Mouse (Mus musculus) testis, adult 2 months (tissue): ENCODE data around the gene Dntt. TPM values are rescaled to one million over a fixed set of nuclear protein-coding genes. Genes with fewer than 3 reads are reported as not detected.

Source experiments
- H3K27ac ChIP-seq: fragments of 200-500 bp; 2 replicates; pipeline ENCODE4 v1.5.1; 2012; ENCODE audit warnings: low read depth, low read length; ENCODE audit not compliant: control insufficient read depth, insufficient read depth
- H3K27me3 ChIP-seq: fragments of 200-500 bp; 2 replicates; pipeline ENCODE4 v1.6.1; 2012; ENCODE audit warnings: mild to moderate bottlenecking, low read length, moderate library complexity; ENCODE audit not compliant: control insufficient read depth, insufficient read depth
- H3K36me3 ChIP-seq: fragments of 200-500 bp; 2 replicates; pipeline ENCODE4 v1.6.1; 2012; ENCODE audit warnings: mild to moderate bottlenecking, low read length; ENCODE audit not compliant: control insufficient read depth, insufficient read depth
- H3K4me1 ChIP-seq: fragments of 200-500 bp; 2 replicates; pipeline ENCODE4 v1.6.1; 2012; ENCODE audit warnings: low read length; ENCODE audit not compliant: control insufficient read depth, insufficient read depth
- H3K4me3 ChIP-seq: fragments of 200-500 bp; 2 replicates; pipeline ENCODE4 v1.5.1; 2012; ENCODE audit warnings: low read depth, mild to moderate bottlenecking, low read length, moderate library complexity, mixed read lengths; ENCODE audit not compliant: control insufficient read depth
- CTCF ChIP-seq: fragments of 200-500 bp; IDR thresholded peaks from 2 replicates; pipeline ENCODE4 v1.5.1; 2012; ENCODE audit warnings: low read depth, mild to moderate bottlenecking, inconsistent platforms, low read length, moderate library complexity; ENCODE audit not compliant: control insufficient read depth, insufficient read depth, insufficient replicate concordance
- POLR2A ChIP-seq: fragments of 200-500 bp; IDR thresholded peaks from 2 replicates; pipeline ENCODE4 v1.6.1; 2012; ENCODE audit warnings: low read depth, mild to moderate bottlenecking, inconsistent platforms, low read length, moderate library complexity; ENCODE audit not compliant: control insufficient read depth
- polyA plus RNA-seq: library from polyadenylated mRNA; depleted of rRNA; stranded (reverse); fragments of >200 nt; gene quantifications from 2 replicates; pipeline ENCODE4 v1.2.3, GENCODE M21; 2012

Dntt gene
- polyA plus RNA-seq, 1 experiment = 0.25 TPM

DNA sequence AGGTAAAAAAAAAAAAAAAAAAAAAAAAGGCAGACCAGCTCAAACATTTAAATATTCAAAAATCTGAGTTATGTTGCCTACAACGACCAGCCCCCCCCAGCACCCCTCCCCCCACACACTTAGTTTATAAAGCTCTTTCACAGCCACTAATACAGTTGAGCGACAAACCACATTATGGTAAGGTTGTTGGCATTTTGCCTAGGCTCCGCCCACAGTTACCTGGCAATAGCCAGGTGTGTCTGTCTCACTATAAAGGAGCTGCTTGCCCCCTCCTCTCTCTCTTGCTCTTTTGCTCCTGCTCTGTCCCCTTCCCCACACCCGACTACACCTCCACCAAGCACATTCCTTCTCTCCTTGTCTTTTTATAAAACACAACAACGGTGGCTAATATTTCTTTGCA, 17.4 kb upstream of the Dntt start:
- Histone ChIP-seq H3K36me3 (no peaks in the 10 kb centered on the region), H3K27me3 (no peaks in the 10 kb centered on the region), H3K4me1 (no peaks in the 10 kb centered on the region), H3K27ac (no peak overlapping the region), H3K4me3 (no peak overlapping the region)
- TF ChIP-seq CTCF (no peak), POLR2A (no peak)

DNA sequence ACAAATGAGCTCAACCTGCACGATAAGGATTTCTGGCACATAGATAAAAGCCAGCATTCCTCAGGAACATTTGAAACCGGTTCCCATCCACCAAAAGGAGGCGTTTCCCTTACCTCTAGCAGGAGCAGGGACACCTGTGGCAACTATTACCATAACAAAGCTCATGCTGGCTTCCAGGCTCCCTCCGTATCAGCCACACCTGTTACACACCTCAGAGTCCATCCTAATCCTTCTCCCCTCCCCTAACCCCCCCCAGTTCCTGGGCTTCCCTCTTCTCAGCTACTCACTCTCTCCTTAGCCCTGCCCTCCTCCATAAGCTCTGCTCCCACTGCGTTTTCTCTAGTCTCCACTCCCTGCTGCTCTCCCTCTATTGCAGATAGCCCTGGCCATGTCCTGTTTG, 15.5 kb upstream of the Dntt start:
- H3K4me3 ChIP-seq = no peak overlapping the region
- H3K4me1 ChIP-seq = no peaks in the 10 kb centered on the region
- no peaks in the 10 kb centered on the region for H3K36me3 ChIP-seq
- TF ChIP-seq CTCF (no peak), POLR2A (no peak)
- H3K27me3 ChIP-seq = no peaks in the 10 kb centered on the region
- no peak overlapping the region for H3K27ac ChIP-seq

DNA sequence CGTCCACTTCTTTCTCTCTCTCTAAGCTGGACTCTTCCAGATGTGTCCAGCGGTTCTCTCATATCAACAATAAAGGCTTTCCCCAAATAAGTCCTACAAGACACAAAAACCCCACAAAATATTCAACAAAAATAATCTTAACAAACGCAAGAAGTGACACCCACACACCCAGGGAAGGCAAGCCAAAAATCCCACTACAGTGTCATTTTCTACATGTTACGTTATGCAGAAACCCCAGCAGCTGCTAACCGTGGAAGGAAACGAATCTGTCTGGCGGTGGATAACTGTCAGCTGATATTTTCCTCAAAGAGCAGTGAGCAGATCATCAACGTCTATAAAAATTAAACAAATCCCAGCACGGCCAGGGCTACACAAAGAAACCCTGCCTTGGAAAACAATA, 15.1 kb upstream of the Dntt start:
- Histone ChIP-seq H3K4me1 (no peaks in the 10 kb centered on the region), H3K36me3 (no peaks in the 10 kb centered on the region), H3K4me3 (no peak overlapping the region), H3K27me3 (no peaks in the 10 kb centered on the region), H3K27ac (no peak overlapping the region)
- TF ChIP-seq CTCF = no peak

DNA sequence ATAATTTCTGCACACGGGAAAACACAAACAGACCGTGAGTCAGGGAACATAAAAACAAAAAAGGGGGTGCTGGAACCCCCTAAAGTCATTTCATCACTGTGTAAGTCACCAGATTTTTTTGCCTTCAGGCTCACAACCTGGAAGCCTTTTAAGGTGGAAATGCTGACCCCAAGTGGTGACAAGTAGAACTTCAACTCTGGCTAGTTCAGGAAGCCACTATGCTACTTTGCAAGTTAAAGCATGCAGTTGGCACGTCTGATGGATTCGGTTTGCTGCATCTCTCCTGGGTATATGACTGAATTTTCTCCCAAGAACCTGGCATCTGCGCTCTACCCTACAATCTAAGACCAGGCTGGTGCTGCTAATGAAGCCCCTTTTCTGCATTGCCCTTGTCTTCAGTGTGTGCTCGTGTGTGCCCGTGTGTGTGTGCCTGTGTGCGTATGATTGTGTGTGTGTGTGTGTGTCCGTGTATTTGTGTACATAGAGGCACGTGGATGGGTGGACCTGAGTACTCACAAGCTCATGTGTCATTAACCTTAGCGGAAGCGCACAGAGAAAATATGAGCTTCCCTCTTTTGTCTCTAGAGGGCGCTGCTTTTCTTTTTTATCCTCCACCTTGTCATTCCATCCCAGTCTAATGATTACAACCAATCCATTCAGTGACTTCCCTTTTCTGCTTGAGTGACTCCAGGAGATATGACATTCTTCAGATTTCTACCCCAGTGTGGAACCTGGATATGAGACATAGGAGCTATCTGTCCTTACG, 12.9 kb upstream of the Dntt start:
- H3K4me3 ChIP-seq = no peak overlapping the region
- peak; percentile 53; the same call in 1 of the 2 replicates for TF ChIP-seq CTCF
- TF ChIP-seq POLR2A = no peak
- H3K27ac ChIP-seq = no peak overlapping the region
- H3K36me3 ChIP-seq = no peaks in the 10 kb centered on the region
- H3K27me3 ChIP-seq = no peaks in the 10 kb centered on the region
- no peaks in the 10 kb centered on the region for H3K4me1 ChIP-seq

DNA sequence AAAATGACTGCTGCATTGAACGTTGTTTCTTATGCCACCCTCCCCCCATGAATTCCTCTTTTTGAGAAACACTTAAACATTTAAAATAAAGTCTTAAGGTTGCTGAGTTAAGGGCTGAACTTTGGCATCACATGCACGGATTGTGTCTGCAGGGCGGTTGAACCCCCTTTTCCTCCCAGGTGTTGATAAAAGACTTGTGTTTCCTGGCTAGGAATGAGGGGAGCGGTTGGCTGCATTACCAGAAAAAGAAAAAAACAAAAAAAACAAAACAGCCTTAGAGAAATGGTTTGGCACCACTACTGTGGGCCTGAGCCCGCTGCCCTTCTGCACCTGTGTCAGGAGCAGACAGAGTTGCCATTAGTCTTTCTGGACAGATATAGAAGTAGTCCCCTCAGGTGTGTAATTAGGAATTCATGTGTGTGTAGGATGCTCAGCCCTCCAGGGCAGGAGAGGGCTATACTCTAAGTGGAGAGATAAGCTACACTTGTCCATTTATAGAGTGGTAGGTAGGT, 9.9 kb upstream of the Dntt start:
- Histone ChIP-seq H3K4me3 (no peak overlapping the region), H3K36me3 (no peaks in the 10 kb centered on the region), H3K27me3 (no peaks in the 10 kb centered on the region), H3K4me1 (no peaks in the 10 kb centered on the region), H3K27ac (no peak overlapping the region)
- TF ChIP-seq CTCF (no peak), POLR2A (no peak)

DNA sequence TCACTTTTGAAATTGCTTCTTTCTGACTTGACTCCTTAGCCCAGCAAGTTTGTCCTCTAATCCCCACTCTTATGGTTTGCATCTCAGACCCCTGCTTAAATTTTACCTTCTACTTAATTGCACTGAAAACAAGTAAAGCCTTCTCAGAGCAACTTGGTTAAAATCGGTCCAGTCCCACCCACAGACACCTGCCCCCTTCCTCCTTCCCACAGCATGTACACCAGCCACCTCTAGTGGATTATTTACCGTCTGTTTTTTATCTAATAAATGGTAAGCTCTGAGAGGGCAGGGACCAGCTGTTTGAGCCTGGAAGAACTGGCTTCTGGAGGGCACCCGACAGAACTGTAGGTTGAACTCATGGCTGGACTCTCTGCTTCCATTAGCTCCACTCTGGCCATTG, 8.5 kb upstream of the Dntt start:
- Histone ChIP-seq H3K4me1 (no peaks in the 10 kb centered on the region), H3K4me3 (no peak overlapping the region), H3K36me3 (no peaks in the 10 kb centered on the region), H3K27ac (no peak overlapping the region), H3K27me3 (no peaks in the 10 kb centered on the region)
- TF ChIP-seq POLR2A = no peak
- no peak for TF ChIP-seq CTCF

DNA sequence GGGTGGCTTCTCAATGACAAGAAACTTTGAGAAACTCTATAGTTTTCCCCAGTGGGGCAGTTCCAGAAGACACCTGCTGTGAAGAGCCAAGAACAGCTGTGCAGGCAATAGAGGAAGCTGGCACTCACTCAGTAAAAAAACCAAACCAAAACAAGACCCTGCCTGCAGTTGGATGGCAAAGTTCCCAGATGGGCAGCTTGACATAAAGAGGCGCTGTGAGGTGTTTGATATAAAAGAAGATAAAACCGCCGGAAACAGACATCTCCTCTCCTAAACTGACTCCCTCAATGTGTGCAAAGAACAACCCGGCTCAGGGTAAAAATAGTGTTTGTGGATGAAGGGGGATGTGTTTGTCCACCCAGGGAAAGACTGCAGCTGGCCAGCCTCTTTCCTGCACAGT, 6.8 kb upstream of the Dntt start:
- no peaks in the 10 kb centered on the region for H3K4me1 ChIP-seq
- H3K4me3 ChIP-seq = no peak overlapping the region
- no peak overlapping the region for H3K27ac ChIP-seq
- H3K27me3 ChIP-seq = no peaks in the 10 kb centered on the region
- no peak for TF ChIP-seq POLR2A
- TF ChIP-seq CTCF = no peak
- no peaks in the 10 kb centered on the region for H3K36me3 ChIP-seq
